Mouse (Mus musculus): Measurements from ENCODE around the gene Nrm. TPM values are rescaled to one million over a fixed set of nuclear protein-coding genes. Genes with fewer than 3 reads are reported as not detected.

Nrm gene
- polyA plus RNA-seq (2015; fragmentation: Nextera tagmentation; extraction: Ambion mirVana): 28.9 and 33.2 TPM in 2 replicates

- Histone ChIP-seq H3K36me3 (peaks cover 15% of the 10 kb centered on the region), H3K4me1 (replicated peaks) (peaks cover 26% of the 10 kb centered on the region), H3K27me3 (no peaks in the 10 kb centered on the region), H3K9ac (replicated peaks) (peak within 1 kb of the TSS; percentile 72), H3K9me3 (no peaks in the 10 kb centered on the region), H3K27ac (peak within 1 kb of the TSS; percentile 94), H3K4me3 (replicated peaks) (peak within 1 kb of the TSS; percentile 58), H3K4me2 (replicated peaks) (peak within 1 kb of the TSS; percentile 60)
- peak; percentile 93 for ATAC-seq
- WGBS: under 1% methylated on average over 47 of the region's 47 CpGs
These were observed at the start of gene Nrm for GRCm38 (mm10) chr17:35861198-35861857. Nrm (plus strand) TSS chr17:35861318.

- Histone ChIP-seq H3K36me3 (no peaks in the 10 kb centered on the region), H3K27me3 (peaks cover 5% of the 10 kb centered on the region; the same call in 1 of the 2 replicates), H3K9ac (replicated peaks) (no peak overlapping the region), H3K4me3 (replicated peaks) (no peak overlapping the region), H3K9me3 (no peaks in the 10 kb centered on the region), H3K4me1 (replicated peaks) (no peaks in the 10 kb centered on the region), H3K27ac (no peak overlapping the region), H3K4me2 (replicated peaks) (no peak overlapping the region)
- no peak for ATAC-seq
- WGBS: 69% methylated on average over 5 of the region's 5 CpGs
These were observed 48.8 kb upstream of the Nrm start for GRCm38 (mm10) chr17:35812307-35812706.

- Histone ChIP-seq H3K9ac (replicated peaks) (no peak overlapping the region), H3K4me2 (replicated peaks) (no peak overlapping the region), H3K4me3 (replicated peaks) (no peak overlapping the region), H3K4me1 (replicated peaks) (no peaks in the 10 kb centered on the region), H3K36me3 (no peaks in the 10 kb centered on the region), H3K27me3 (peaks cover 5% of the 10 kb centered on the region; the same call in 1 of the 2 replicates), H3K27ac (no peak overlapping the region), H3K9me3 (no peaks in the 10 kb centered on the region)
- 79% methylated on average over 6 of the region's 6 CpGs for WGBS
- no peak for ATAC-seq
These were observed 48.4 kb upstream of the Nrm start for GRCm38 (mm10) chr17:35812736-35813135.

- peak; percentile 69 for ATAC-seq
- no peak overlapping the region for H3K9ac ChIP-seq (replicated peaks)
These were observed 47.9 kb upstream of the Nrm start for GRCm38 (mm10) chr17:35813245-35813647.

GRCm38 (mm10) chr17:35813653-35814052 is 47.5 kb upstream of the Nrm start:
- Histone ChIP-seq H3K9ac (replicated peaks) (no peak overlapping the region), H3K9me3 (no peaks in the 10 kb centered on the region), H3K4me2 (replicated peaks) (no peak overlapping the region), H3K27me3 (peaks cover 5% of the 10 kb centered on the region; the same call in 1 of the 2 replicates), H3K4me3 (replicated peaks) (no peak overlapping the region), H3K27ac (no peak overlapping the region), H3K4me1 (replicated peaks) (no peaks in the 10 kb centered on the region), H3K36me3 (no peaks in the 10 kb centered on the region)
- WGBS: 86% methylated on average over 7 of the region's 7 CpGs
- ATAC-seq: no peak

More at GRCm38 (mm10) chr17:35813245-35813647, 47.9 kb upstream of the Nrm start:
- H3K36me3 ChIP-seq: no peaks in the 10 kb centered on the region
- peaks cover 5% of the 10 kb centered on the region; the same call in 1 of the 2 replicates for H3K27me3 ChIP-seq
- H3K4me3 ChIP-seq (replicated peaks): no peak overlapping the region
- H3K4me2 ChIP-seq (replicated peaks): no peak overlapping the region
- no peaks in the 10 kb centered on the region for H3K9me3 ChIP-seq
- no peak overlapping the region for H3K27ac ChIP-seq
- WGBS: 62% methylated on average over 7 of the region's 7 CpGs
- H3K4me1 ChIP-seq (replicated peaks): no peaks in the 10 kb centered on the region

GRCm38 (mm10) chr17:35814678-35815077 is 46.4 kb upstream of the Nrm start:
- ATAC-seq: no peak
- peaks cover 13% of the 10 kb centered on the region for H3K27me3 ChIP-seq
- no peak overlapping the region for H3K9ac ChIP-seq (replicated peaks)
- H3K4me3 ChIP-seq (replicated peaks): no peak overlapping the region
- H3K9me3 ChIP-seq: no peaks in the 10 kb centered on the region
- H3K36me3 ChIP-seq: no peaks in the 10 kb centered on the region
- H3K4me2 ChIP-seq (replicated peaks): no peak overlapping the region
- H3K4me1 ChIP-seq (replicated peaks): no peaks in the 10 kb centered on the region
- no peak overlapping the region for H3K27ac ChIP-seq
- 71% methylated on average over 6 of the region's 6 CpGs for WGBS

- H3K9me3 ChIP-seq: no peaks in the 10 kb centered on the region
- ATAC-seq: no peak
- H3K9ac ChIP-seq (replicated peaks): no peak overlapping the region
- no peak overlapping the region for H3K4me3 ChIP-seq (replicated peaks)
- H3K36me3 ChIP-seq: no peaks in the 10 kb centered on the region
- 59% methylated on average over 7 of the region's 7 CpGs for WGBS
- peaks cover 1% of the 10 kb centered on the region; the same call in 1 of the 2 replicates for H3K4me1 ChIP-seq (replicated peaks)
- H3K27ac ChIP-seq: no peak overlapping the region
- no peak overlapping the region for H3K4me2 ChIP-seq (replicated peaks)
- peaks cover 24% of the 10 kb centered on the region for H3K27me3 ChIP-seq
These were observed 45.3 kb upstream of the Nrm start for GRCm38 (mm10) chr17:35815836-35816235.

- 45% methylated on average over 8 of the region's 14 CpGs for WGBS
- Histone ChIP-seq H3K4me2 (replicated peaks) (no peak overlapping the region), H3K9ac (replicated peaks) (no peak overlapping the region), H3K4me3 (replicated peaks) (no peak overlapping the region), H3K4me1 (replicated peaks) (peaks cover 10% of the 10 kb centered on the region), H3K27ac (no peak overlapping the region), H3K27me3 (peaks cover 31% of the 10 kb centered on the region), H3K9me3 (no peaks in the 10 kb centered on the region), H3K36me3 (no peaks in the 10 kb centered on the region)
- no peak for ATAC-seq
These were observed 44.4 kb upstream of the Nrm start for GRCm38 (mm10) chr17:35816686-35817085.

GRCm38 (mm10) chr17:35817226-35817625 is 43.9 kb upstream of the Nrm start:
- no peak overlapping the region for H3K4me2 ChIP-seq (replicated peaks)
- no peak overlapping the region for H3K27ac ChIP-seq
- ATAC-seq: no peak
- H3K4me1 ChIP-seq (replicated peaks): peaks cover 15% of the 10 kb centered on the region
- WGBS: 61% methylated on average over 10 of the region's 10 CpGs
- peaks cover 31% of the 10 kb centered on the region for H3K27me3 ChIP-seq
- H3K36me3 ChIP-seq: no peaks in the 10 kb centered on the region
- no peak overlapping the region for H3K4me3 ChIP-seq (replicated peaks)
- H3K9ac ChIP-seq (replicated peaks): no peak overlapping the region
- no peaks in the 10 kb centered on the region for H3K9me3 ChIP-seq

- H3K36me3 ChIP-seq: no peaks in the 10 kb centered on the region
- H3K27me3 ChIP-seq: peaks cover 31% of the 10 kb centered on the region
- ATAC-seq: no peak
- H3K9ac ChIP-seq (replicated peaks): no peak overlapping the region
- no peak overlapping the region for H3K4me3 ChIP-seq (replicated peaks)
- no peaks in the 10 kb centered on the region for H3K9me3 ChIP-seq
- peaks cover 33% of the 10 kb centered on the region for H3K4me1 ChIP-seq (replicated peaks)
- H3K27ac ChIP-seq: no peak overlapping the region
- H3K4me2 ChIP-seq (replicated peaks): no peak overlapping the region
- WGBS: 80% methylated on average over 5 of the region's 5 CpGs
These were observed 41.0 kb upstream of the Nrm start for GRCm38 (mm10) chr17:35820111-35820510.

GRCm38 (mm10) chr17:35821439-35822430 is 39.4 kb upstream of the Nrm start, which contains the start of gene Ier3:
Ier3 (plus strand) TSS chr17:35821684.
- H3K4me3 ChIP-seq (replicated peaks): peak within 1 kb of the TSS; percentile 66
- peaks cover 13% of the 10 kb centered on the region for H3K36me3 ChIP-seq
- H3K4me1 ChIP-seq (replicated peaks): peaks cover 33% of the 10 kb centered on the region
- peak within 1 kb of the TSS; percentile 89 for H3K27ac ChIP-seq
- under 1% methylated on average over 62 of the region's 62 CpGs for WGBS
- H3K9me3 ChIP-seq: no peaks in the 10 kb centered on the region
- peak within 1 kb of the TSS; percentile 87 for H3K4me2 ChIP-seq (replicated peaks)
- H3K9ac ChIP-seq (replicated peaks): peak within 1 kb of the TSS; percentile 80
- peaks cover 26% of the 10 kb centered on the region for H3K27me3 ChIP-seq
- ATAC-seq: no peak

GRCm38 (mm10) chr17:35822564-35822963 is 38.6 kb upstream of the Nrm start:
- Histone ChIP-seq H3K4me2 (replicated peaks) (peak overlapping the region; percentile 87), H3K36me3 (peaks cover 21% of the 10 kb centered on the region), H3K9me3 (no peaks in the 10 kb centered on the region), H3K27me3 (peaks cover 26% of the 10 kb centered on the region), H3K4me3 (replicated peaks) (peak overlapping the region; percentile 66), H3K4me1 (replicated peaks) (peaks cover 33% of the 10 kb centered on the region), H3K27ac (peak overlapping the region; percentile 89), H3K9ac (replicated peaks) (peak overlapping the region; percentile 80)
- no peak; the same call in 1 of the 2 replicates for ATAC-seq
- WGBS: under 1% methylated on average over 11 of the region's 11 CpGs

Data from midbrain, embryonic 13.5 days (tissue).